Mouse (Mus musculus) CH12.LX (cell line): Measurements from ENCODE around the gene Foxp1. TPM values are rescaled to one million over a fixed set of nuclear protein-coding genes. Genes with fewer than 3 reads are reported as not detected.

ENCODE experiments used
- DNase-seq: peaks from one replicate; pipeline ENCODE4 v3.0.0-alpha.2; 2013; ENCODE audit errors: extremely low read depth
- H3K27ac ChIP-seq: 2 replicates; pipeline ENCODE4 v1.5.1; 2012; ENCODE audit warnings: low read depth, mild to moderate bottlenecking, control low read depth, moderate library complexity; ENCODE audit not compliant: insufficient read depth
- H3K27me3 ChIP-seq: replicated peaks from 2 replicates; pipeline ENCODE3; 2012; ENCODE audit warnings: inconsistent platforms
- H3K36me3 ChIP-seq, 2 experiments: replicated peaks in 1 of 2; 2 replicates each; pipeline versions ENCODE3 to v1.6.1; 2012; ENCODE audit warnings: inconsistent platforms in 1 of 2, low read length in 1 of 2, mild to moderate bottlenecking in 1 of 2, mixed read lengths in 1 of 2, moderate library complexity in 1 of 2; ENCODE audit not compliant: control insufficient read depth in 1 of 2, insufficient read depth in 1 of 2
- H3K4me1 ChIP-seq, 2 experiments: 2 replicates each; pipeline ENCODE4 v1.6.1; 2012; ENCODE audit warnings: inconsistent platforms in 1 of 2, moderate library complexity in 1 of 2; ENCODE audit not compliant: insufficient read depth in 2 of 2, control insufficient read depth in 1 of 2
- H3K4me2 ChIP-seq: 2 replicates; pipeline ENCODE4 v1.6.1; 2012; ENCODE audit warnings: low read depth, mild to moderate bottlenecking, control low read depth; ENCODE audit not compliant: poor library complexity, insufficient read depth, severe bottlenecking
- H3K4me3 ChIP-seq, 3 experiments: fragments of 150-350 bp in 1 of 3; sonication (generic) in 1 of 3; replicated peaks in 1 of 3; 2 replicates each; pipeline versions ENCODE3 to v1.5.1; 2011 to 2012; ENCODE audit warnings: low read depth in 2 of 3, low read length in 2 of 3, mild to moderate bottlenecking in 2 of 3, moderate library complexity in 2 of 3, control low read depth in 1 of 3, improper control_type of control experiment in 1 of 3, inconsistent platforms in 1 of 3, mixed read lengths in 1 of 3; ENCODE audit not compliant: poor library complexity in 1 of 3
- H3K79me2 ChIP-seq: replicated peaks from 2 replicates; pipeline ENCODE4 v1.6.1; 2012; ENCODE audit warnings: mild to moderate bottlenecking, moderate library complexity; ENCODE audit not compliant: control insufficient read depth, poor library complexity, insufficient read depth, severe bottlenecking; ENCODE audit errors: extremely low read depth
- H3K9ac ChIP-seq: 2 replicates; pipeline ENCODE4 v1.6.1; 2012; ENCODE audit warnings: low read depth, mild to moderate bottlenecking, control low read depth, moderate library complexity; ENCODE audit not compliant: insufficient read depth
- H3K9me3 ChIP-seq: replicated peaks from 2 replicates; pipeline ENCODE3; 2012; ENCODE audit warnings: low read length, inconsistent platforms, mixed read lengths
- CHD1 ChIP-seq: IDR thresholded peaks from 2 replicates; pipeline ENCODE4 v1.6.1; 2012; ENCODE audit warnings: low read depth, low read length, improper control_type of control experiment, inconsistent platforms
- CTCF ChIP-seq, 2 experiments: IDR thresholded peaks in 1 of 2; conservative IDR thresholded peaks in 1 of 2; 2 replicates each; pipeline ENCODE4 v1.5.1; 2011 to 2012; ENCODE audit warnings: low read depth in 2 of 2, low read length in 2 of 2, improper control_type of control experiment in 1 of 2, inconsistent platforms in 1 of 2, mild to moderate bottlenecking in 1 of 2, moderate library complexity in 1 of 2
- ELF1 ChIP-seq: IDR thresholded peaks from 2 replicates; pipeline ENCODE4 v1.6.1; 2014; ENCODE audit warnings: low read depth, mild to moderate bottlenecking, inconsistent platforms, low read length, improper control_type of control experiment
- EP300 ChIP-seq: IDR thresholded peaks from 2 replicates; pipeline ENCODE4 v1.6.1; 2011; ENCODE audit warnings: low read length, improper control_type of control experiment
- ETS1 ChIP-seq: conservative IDR thresholded peaks from 2 replicates; pipeline ENCODE4 v1.6.1; 2012; ENCODE audit warnings: low read depth, mild to moderate bottlenecking, inconsistent platforms, low read length, improper control_type of control experiment, moderate library complexity
- IRF4 ChIP-seq: IDR thresholded peaks from 2 replicates; pipeline ENCODE4 v1.6.1; 2014; ENCODE audit warnings: low read depth, mild to moderate bottlenecking, inconsistent platforms, low read length, improper control_type of control experiment
- JUND ChIP-seq: conservative IDR thresholded peaks from 2 replicates; pipeline ENCODE4 v1.6.1; 2011; ENCODE audit warnings: low read depth, low read length, improper control_type of control experiment
- MAFK ChIP-seq: IDR thresholded peaks from 2 replicates; pipeline ENCODE4 v1.6.1; 2011; ENCODE audit warnings: low read length, improper control_type of control experiment; ENCODE audit not compliant: insufficient replicate concordance
- MAX ChIP-seq: IDR thresholded peaks from 2 replicates; pipeline ENCODE4 v1.6.1; 2011; ENCODE audit warnings: low read length, improper control_type of control experiment
- MAZ ChIP-seq: IDR thresholded peaks from 2 replicates; pipeline ENCODE4 v1.6.1; 2012; ENCODE audit warnings: low read depth, mild to moderate bottlenecking, inconsistent platforms, low read length, improper control_type of control experiment, moderate library complexity
- MXI1 ChIP-seq: IDR thresholded peaks from 2 replicates; pipeline ENCODE4 v1.6.1; 2011; ENCODE audit warnings: mild to moderate bottlenecking, low read depth, low read length, improper control_type of control experiment
- MYC ChIP-seq: IDR thresholded peaks from 2 replicates; pipeline ENCODE4 v1.6.1; 2011; ENCODE audit warnings: low read depth, mild to moderate bottlenecking, improper control_type of control experiment, low read length
- POLR2A ChIP-seq: IDR thresholded peaks from 2 replicates; pipeline ENCODE4 v1.6.1; 2011; ENCODE audit warnings: low read depth, mild to moderate bottlenecking, improper control_type of control experiment, low read length
- POLR2AphosphoS2 ChIP-seq: IDR thresholded peaks from 2 replicates; pipeline ENCODE4 v1.6.1; 2011; ENCODE audit warnings: low read depth, low read length, improper control_type of control experiment
- RAD21 ChIP-seq: IDR thresholded peaks from 2 replicates; pipeline ENCODE4 v1.6.1; 2011; ENCODE audit warnings: low read depth, mild to moderate bottlenecking, low read length, improper control_type of control experiment, moderate library complexity
- RCOR1 ChIP-seq: conservative IDR thresholded peaks from 2 replicates; pipeline ENCODE4 v1.6.1; 2012; ENCODE audit warnings: low read depth, mild to moderate bottlenecking, inconsistent platforms, low read length, improper control_type of control experiment
- SIN3A ChIP-seq: IDR thresholded peaks from 2 replicates; pipeline ENCODE4 v1.6.1; 2012; ENCODE audit warnings: low read length, improper control_type of control experiment, inconsistent platforms
- SMC3 ChIP-seq: IDR thresholded peaks from 2 replicates; pipeline ENCODE4 v1.6.1; 2011; ENCODE audit warnings: low read depth, low read length, improper control_type of control experiment
- USF1 ChIP-seq: IDR thresholded peaks from 2 replicates; pipeline ENCODE4 v1.6.1; 2014; ENCODE audit warnings: low read depth, mild to moderate bottlenecking, inconsistent platforms, low read length, improper control_type of control experiment
- USF2 ChIP-seq: conservative IDR thresholded peaks from 2 replicates; pipeline ENCODE4 v1.6.1; 2011; ENCODE audit warnings: low read depth, low read length, improper control_type of control experiment
- ZC3H11A ChIP-seq: IDR thresholded peaks from 2 replicates; pipeline ENCODE4 v1.6.1; 2012; ENCODE audit warnings: low read depth, mild to moderate bottlenecking, inconsistent platforms, low read length, improper control_type of control experiment
- ZKSCAN1 ChIP-seq: IDR thresholded peaks from 2 replicates; pipeline ENCODE4 v1.6.1; 2012; ENCODE audit warnings: low read depth, inconsistent platforms, low read length, improper control_type of control experiment, borderline replicate concordance
- ZNF384 ChIP-seq: IDR thresholded peaks from 2 replicates; pipeline ENCODE4 v1.6.1; 2012; ENCODE audit warnings: low read depth, low read length, improper control_type of control experiment, inconsistent platforms
- dilution Hi-C: fragments of 300-500 bp; cut with MboI; formaldehyde crosslinking; loops from 2 replicates; pipeline ENCODE4 v1.14.3; 2020; ENCODE audit warnings: low sequenced_read_pairs; ENCODE audit not compliant: extremely low pct_unique_long_range_greater_than_20kb, extremely low pct_ligation_motif_present
- in situ Hi-C: fragments of 300-500 bp; cut with MboI; formaldehyde crosslinking; loops from 3 replicates; pipeline ENCODE4 v1.14.3; 2019; ENCODE audit warnings: low sequenced_read_pairs, low pct_ligation_motif_present, low pct_unique_long_range_greater_than_20kb, mixed read lengths
- polyA plus RNA-seq: library from polyadenylated mRNA; unstranded; fragments of >175 nt; gene quantifications from 2 replicates; pipeline ENCODE4 v1.2.1, GENCODE M21; 2012; ENCODE audit warnings: low read depth; ENCODE audit not compliant: insufficient read length
- total RNA-seq, 2 experiments: library from RNA; depleted of rRNA; stranded (reverse); fragments of 300-350 nt in 1 of 2; fragments of >200 nt in 1 of 2; gene quantifications; 2 replicates each; pipeline ENCODE4 v1.2.3; 2012 to 2014

Foxp1 gene
- total and polyA plus RNA-seq, 3 experiments: 66.5 to 105 (median 87.4) TPM

DNA sequence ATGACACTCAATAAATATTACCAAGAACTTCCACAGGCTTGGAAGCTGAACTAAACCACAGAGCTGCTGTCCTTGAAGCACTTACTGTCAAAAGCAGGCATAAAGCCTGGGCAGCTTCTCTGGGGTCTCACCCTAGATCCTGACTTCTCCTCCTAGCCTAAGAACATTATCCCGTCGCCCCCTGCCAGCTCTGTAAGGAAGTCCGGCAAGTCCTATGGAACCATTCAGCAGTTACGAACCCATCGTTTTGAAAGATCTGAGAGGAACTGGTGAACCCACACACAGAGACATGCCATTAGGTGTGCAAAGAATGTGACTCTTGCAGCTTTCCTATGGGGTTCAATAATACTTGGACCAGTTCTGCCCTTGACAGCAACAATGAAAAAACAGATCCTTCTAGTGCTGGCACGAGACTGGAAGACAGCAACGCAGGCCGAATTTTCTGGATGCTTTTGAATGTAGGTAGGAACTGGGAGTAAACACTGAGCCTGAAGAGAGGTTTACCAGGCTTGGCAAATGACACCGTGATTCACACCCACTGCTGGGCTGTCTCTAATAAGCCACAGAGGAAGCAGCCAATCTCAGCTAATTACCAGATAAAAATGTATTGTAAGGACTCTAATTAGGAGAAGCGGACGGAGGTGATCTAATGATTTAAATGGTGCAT is 574.9 kb downstream of the Foxp1 start:
- DNase-seq: no peak
- Histone ChIP-seq H3K4me3 (no peak overlapping the region), H3K79me2 (peaks cover 2% of the 10 kb centered on the region), H3K4me2 (no peak overlapping the region), H3K27me3 (no peaks in the 10 kb centered on the region)
- TF ChIP-seq IRF4 (no peak), CTCF (conservative IDR thresholded peaks at IDR 0.05 in 1 of 2, IDR thresholded peaks at IDR 0.05 in 1 of 2; ENCODE audit: low read depth in 2 of 2, low read length in 2 of 2) (no peak), POLR2A (no peak), USF1 (no peak), JUND (no peak), SMC3 (no peak), ZKSCAN1 (no peak), ZC3H11A (no peak), MAFK (no peak), CHD1 (no peak), ELF1 (no peak), ZNF384 (no peak), MAZ (no peak), MXI1 (no peak), RAD21 (no peak), POLR2AphosphoS2 (no peak), SIN3A (no peak), MYC (no peak), USF2 (no peak), RCOR1 (no peak)
- TF ChIP-seq, all 38 proteins: peak for 0
- dilution Hi-C loops (no loop called here), in situ Hi-C loops (loop anchor here (25.0 kb wide), 1 partner anchor 410 kb away; no protein-coding TSS in a partner anchor)
- no peak overlapping the region for H3K27ac ChIP-seq
- H3K9me3 ChIP-seq: no peaks in the 10 kb centered on the region
- H3K36me3 ChIP-seq: peaks cover 67 to 95% of the 10 kb centered on the region in 2 experiments
- H3K9ac ChIP-seq: no peak overlapping the region
- H3K4me1 ChIP-seq: peaks cover 3 to 29% of the 10 kb centered on the region in 2 experiments; a peak in 3 of 4 replicates

- no peak for DNase-seq
- dilution Hi-C loops: no loop called here
- Histone ChIP-seq H3K4me2 (no peak overlapping the region), H3K4me3 (no peak overlapping the region), H3K79me2 (peaks cover 2% of the 10 kb centered on the region), H3K9me3 (no peaks in the 10 kb centered on the region), H3K4me1 (peaks cover 3 to 20% of the 10 kb centered on the region in 2 experiments; a peak in 3 of 4 replicates), H3K36me3 (peaks cover 72 to 99% of the 10 kb centered on the region in 2 experiments), H3K27me3 (no peaks in the 10 kb centered on the region), H3K9ac (no peak overlapping the region), H3K27ac (no peak overlapping the region)
- in situ Hi-C loops: loop anchor here (25.0 kb wide), 1 partner anchor 409 kb away; no protein-coding TSS in a partner anchor
- TF ChIP-seq EP300 (no peak), ETS1 (no peak), POLR2AphosphoS2 (no peak), MAX (no peak), RCOR1 (no peak), ZNF384 (no peak), JUND (no peak)
Measured at GRCm38 (mm10) chr6:98946731-98947130, 575.8 kb downstream of the Foxp1 start.
